Mouse (Mus musculus) midbrain, embryonic 14.5 days (tissue): Measurements from ENCODE around the gene Ezr. TPM values are rescaled to one million over a fixed set of nuclear protein-coding genes. Genes with fewer than 3 reads are reported as not detected.
A peak's percentile ranks its signal among the peaks of the same experiment; 100 is the strongest.

ENCODE experiments used
- ATAC-seq: fragments of 200-750 bp; cut with Nextera tagmentation; 2 replicates; pipeline ENCODE4 v1.8.0; 2017; ENCODE audit warnings: moderate number of reproducible peaks, moderate library complexity; ENCODE audit not compliant: low FRiP score, low TSS enrichment
- DNase-seq: peaks from one replicate; pipeline ENCODE4 v3.0.0-alpha.2; 2015
- H3K27ac ChIP-seq: fragments of 300-500 bp; sonication (generic); replicated peaks from 2 replicates; pipeline ENCODE4 v1.5.1; 2014; ENCODE audit warnings: mild to moderate bottlenecking, low read depth, low read length, moderate library complexity
- H3K27me3 ChIP-seq: fragments of 300-500 bp; sonication (generic); 2 replicates; pipeline ENCODE4 v1.6.1; 2014; ENCODE audit warnings: low read length, control low read depth, mixed read lengths; ENCODE audit not compliant: control insufficient read depth, insufficient read depth
- H3K36me3 ChIP-seq: fragments of 300-500 bp; sonication (generic); 2 replicates; pipeline ENCODE4 v1.6.1; 2014; ENCODE audit warnings: low read length, control low read depth; ENCODE audit not compliant: control insufficient read depth, insufficient read depth
- H3K4me1 ChIP-seq: fragments of 300-500 bp; sonication (generic); 2 replicates; pipeline ENCODE4 v1.6.1; 2014; ENCODE audit warnings: mild to moderate bottlenecking, antibody characterized with exemption, low read length, control low read depth; ENCODE audit not compliant: control insufficient read depth, insufficient read depth
- H3K4me2 ChIP-seq: fragments of 300-500 bp; sonication (generic); 2 replicates; pipeline ENCODE4 v1.6.1; 2014; ENCODE audit warnings: mild to moderate bottlenecking, low read length, moderate library complexity
- H3K4me3 ChIP-seq: fragments of 300-500 bp; sonication (generic); replicated peaks from 2 replicates; pipeline ENCODE4 v1.5.1; 2014; ENCODE audit warnings: low read depth, low read length
- H3K9ac ChIP-seq: fragments of 300-500 bp; sonication (generic); replicated peaks from 2 replicates; pipeline ENCODE4 v1.6.1; 2014; ENCODE audit warnings: mild to moderate bottlenecking, low read length, moderate library complexity
- H3K9me3 ChIP-seq: fragments of 300-500 bp; sonication (generic); 2 replicates; pipeline ENCODE4 v1.6.1; 2016; ENCODE audit warnings: low read length, control low read depth, mixed read lengths; ENCODE audit not compliant: control insufficient read depth
- WGBS: fragments of 180-500 bp; shearing (Covaris S2); extraction: QIAGEN DNeasy Blood & Tissue Kit; methylation state at CpG from one replicate; pipeline ENCODE4 v1.1.7; 2014; 5-methylcytosine and 5-hydroxymethylcytosine counted together
- polyA plus RNA-seq: library from polyadenylated mRNA; unstranded; fragments of >200 nt; fragmentation: Nextera tagmentation; extraction: Ambion mirVana; gene quantifications from 2 replicates; pipeline ENCODE4 v1.2.1, GENCODE M21; 2014

Gene Ezr
- polyA plus RNA-seq, 1 experiment from 2014 or later: 27.8 TPM

DNA sequence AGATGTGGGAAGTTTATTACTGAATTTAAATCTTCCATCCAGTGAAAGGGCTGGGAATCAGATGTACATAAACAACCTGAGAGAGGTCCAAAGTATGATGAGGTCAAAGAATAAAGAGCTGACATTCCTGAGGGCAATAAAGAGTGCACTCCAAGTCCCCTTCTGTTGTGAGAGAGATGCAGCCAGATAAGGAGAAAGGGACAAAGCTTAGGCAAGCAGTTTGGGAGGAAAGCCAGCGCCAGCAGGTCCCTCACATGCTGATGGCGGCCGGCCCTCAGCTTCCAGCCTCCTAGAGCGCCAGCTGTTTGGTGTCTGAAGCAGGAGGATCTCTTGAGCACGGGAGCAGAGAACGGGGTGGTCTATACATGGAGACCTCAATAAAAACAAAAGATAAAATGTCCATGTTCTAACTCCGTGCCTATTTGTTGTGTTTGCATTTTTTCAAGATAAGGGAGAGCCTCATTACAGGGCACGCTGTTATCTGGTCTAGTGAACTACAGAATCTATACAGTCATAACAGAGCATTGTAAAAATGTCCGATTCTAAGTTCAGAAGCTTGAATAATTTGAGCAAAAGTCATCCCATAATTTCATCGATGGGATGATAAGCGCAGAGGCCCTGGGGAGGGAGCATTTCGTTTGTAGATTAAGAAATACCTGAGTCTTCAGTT is 15.9 kb upstream of the Ezr start:
- Histone ChIP-seq H3K4me2 (no peak overlapping the region), H3K4me3 (no peak overlapping the region), H3K9me3 (0 out of 2 replicates have a peak, but pooled peaks cover 3% of the 10 kb centered on the region), H3K27ac (no peak overlapping the region), H3K9ac (no peak overlapping the region), H3K27me3 (no peaks in the 10 kb centered on the region), H3K36me3 (no peaks in the 10 kb centered on the region), H3K4me1 (0 out of 2 replicates have a peak, but pooled peaks cover 4% of the 10 kb centered on the region)
- ATAC-seq: no peak
- WGBS: 90% methylated on average over 12 of the region's 12 CpGs
- DNase-seq: no peak

DNA sequence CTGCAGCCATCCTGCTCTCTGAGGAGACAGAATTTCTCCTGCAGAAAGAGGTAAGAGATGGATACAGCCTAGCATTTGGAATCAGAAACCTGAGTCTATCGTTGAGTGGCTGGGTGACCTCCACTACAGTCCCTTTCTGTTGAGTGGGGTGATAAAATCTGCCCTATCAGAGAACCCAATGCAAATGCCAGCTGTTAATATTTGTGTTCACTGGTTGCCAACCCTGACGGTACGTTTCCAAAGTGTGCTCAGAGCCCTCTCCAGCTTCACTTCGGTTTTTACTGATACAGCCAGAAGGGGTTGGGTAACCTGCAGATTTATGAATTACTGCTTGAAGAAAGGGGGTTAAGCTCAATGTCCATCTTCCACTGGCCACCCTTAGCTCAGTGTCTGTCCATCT is 14.9 kb upstream of the Ezr start:
- Histone ChIP-seq H3K9me3 (0 out of 2 replicates have a peak, but pooled peaks cover 3% of the 10 kb centered on the region), H3K36me3 (no peaks in the 10 kb centered on the region), H3K27ac (no peak overlapping the region), H3K4me1 (0 out of 2 replicates have a peak, but pooled peaks cover 4% of the 10 kb centered on the region), H3K4me2 (no peak overlapping the region), H3K9ac (no peak overlapping the region), H3K4me3 (no peak overlapping the region), H3K27me3 (no peaks in the 10 kb centered on the region)
- DNase-seq (no peak), ATAC-seq (no peak)
- WGBS: 90% methylated on average over 4 of the region's 4 CpGs

DNA sequence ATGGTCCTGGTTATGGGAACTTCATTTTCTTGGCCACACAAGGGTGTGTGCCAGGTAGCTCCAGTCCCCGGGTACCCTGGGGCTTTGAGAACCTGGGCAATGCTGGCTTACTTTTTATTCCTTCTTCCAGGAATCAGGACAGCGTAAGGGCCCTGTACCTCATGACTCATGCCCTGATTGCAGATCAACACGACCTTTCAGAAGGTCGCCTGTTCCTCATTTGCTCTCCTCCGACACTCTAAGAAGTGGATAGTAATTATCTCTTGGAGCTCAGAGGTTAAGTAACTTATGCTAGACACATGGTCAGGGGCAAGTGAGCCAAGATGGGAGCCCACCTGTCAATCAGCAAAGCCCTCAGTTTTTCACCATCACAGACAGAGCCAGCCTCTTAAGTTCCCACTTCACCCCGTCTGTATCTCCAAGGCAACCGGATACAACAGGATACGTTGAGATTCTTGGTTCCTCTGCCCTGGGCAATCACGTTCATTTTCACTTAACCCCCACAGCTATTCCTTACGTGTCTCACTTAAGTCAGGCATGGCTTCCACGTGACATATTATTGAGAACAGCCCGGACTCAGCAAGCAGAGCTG is 11.7 kb upstream of the Ezr start:
- ATAC-seq (no peak), DNase-seq (no peak)
- Histone ChIP-seq H3K4me1 (0 out of 2 replicates have a peak, but pooled peaks cover 4% of the 10 kb centered on the region), H3K9ac (no peak overlapping the region), H3K27me3 (no peaks in the 10 kb centered on the region), H3K27ac (no peak overlapping the region), H3K4me2 (no peak overlapping the region), H3K9me3 (no peaks in the 10 kb centered on the region), H3K36me3 (no peaks in the 10 kb centered on the region), H3K4me3 (no peak overlapping the region)
- WGBS: 75% methylated on average over 12 of the region's 12 CpGs

DNA sequence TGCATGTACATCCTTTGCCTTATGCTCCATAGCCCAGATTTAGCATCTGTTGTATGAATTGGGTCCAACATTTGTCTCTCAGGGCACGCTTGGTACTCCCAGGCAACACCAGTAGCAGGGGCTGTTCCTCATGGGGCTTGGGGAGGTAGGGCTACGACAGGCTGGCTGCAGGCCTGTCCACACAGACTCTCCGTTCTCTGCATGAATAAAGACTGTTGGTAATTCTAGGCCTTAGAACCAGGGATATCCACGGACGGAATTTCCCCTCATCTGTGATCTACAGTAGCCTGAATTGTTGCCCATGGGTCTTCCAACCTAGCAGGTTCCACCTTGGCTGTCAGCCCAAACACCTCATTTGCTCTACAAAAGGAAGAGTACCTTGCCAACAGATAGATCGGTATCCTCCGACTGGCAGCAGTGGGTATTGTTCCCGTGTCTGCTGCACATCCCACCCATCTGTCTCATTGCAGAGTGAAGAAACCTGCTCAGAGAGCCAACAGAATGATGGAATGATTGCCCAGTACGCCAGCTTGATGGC is 7.1 kb upstream of the Ezr start:
- no peaks in the 10 kb centered on the region for H3K9me3 ChIP-seq
- no peaks in the 10 kb centered on the region for H3K27me3 ChIP-seq
- ATAC-seq: no peak
- H3K4me1 ChIP-seq: 0 out of 2 replicates have a peak, but pooled peaks cover 1% of the 10 kb centered on the region
- no peak overlapping the region for H3K9ac ChIP-seq
- 88% methylated on average over 9 of the region's 9 CpGs for WGBS
- DNase-seq: no peak
- H3K27ac ChIP-seq: no peak overlapping the region
- no peaks in the 10 kb centered on the region for H3K36me3 ChIP-seq
- no peak overlapping the region for H3K4me2 ChIP-seq
- no peak overlapping the region for H3K4me3 ChIP-seq

GRCm38 (mm10) chr17:6789103-6789502 is 6.5 kb upstream of the Ezr start:
- Histone ChIP-seq H3K4me3 (no peak overlapping the region), H3K27me3 (no peaks in the 10 kb centered on the region), H3K9ac (no peak overlapping the region), H3K9me3 (no peaks in the 10 kb centered on the region), H3K27ac (no peak overlapping the region), H3K36me3 (no peaks in the 10 kb centered on the region), H3K4me1 (no peaks in the 10 kb centered on the region), H3K4me2 (no peak overlapping the region)
- ATAC-seq: no peak
- DNase-seq: no peak

DNA sequence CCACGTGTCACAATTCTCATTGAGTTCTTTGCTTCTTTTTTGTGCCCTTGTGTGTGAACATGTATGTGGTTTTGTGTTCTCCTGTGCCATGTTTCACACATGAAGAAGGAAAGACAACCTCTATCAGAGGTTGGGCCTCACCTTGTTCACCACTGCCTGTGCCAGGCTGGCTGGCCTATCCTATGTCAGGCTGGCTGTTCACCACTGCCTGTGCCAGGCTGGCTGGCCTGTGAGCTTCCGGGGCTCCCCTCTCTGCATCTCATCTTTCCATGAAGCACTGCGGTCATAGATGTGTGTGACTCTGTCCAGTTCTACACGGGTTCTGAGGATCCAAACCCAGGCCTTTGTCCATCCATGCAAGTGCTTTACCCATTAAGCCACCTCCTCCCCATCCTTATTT is 4.7 kb upstream of the Ezr start:
- Histone ChIP-seq H3K9ac (no peak overlapping the region), H3K4me2 (no peak overlapping the region), H3K9me3 (no peaks in the 10 kb centered on the region), H3K27ac (no peak overlapping the region), H3K4me3 (no peak overlapping the region), H3K36me3 (no peaks in the 10 kb centered on the region), H3K4me1 (peaks cover 3% of the 10 kb centered on the region), H3K27me3 (peaks cover 14% of the 10 kb centered on the region)
- 88% methylated on average over 4 of the region's 4 CpGs for WGBS
- no peak for ATAC-seq
- DNase-seq: no peak

DNA sequence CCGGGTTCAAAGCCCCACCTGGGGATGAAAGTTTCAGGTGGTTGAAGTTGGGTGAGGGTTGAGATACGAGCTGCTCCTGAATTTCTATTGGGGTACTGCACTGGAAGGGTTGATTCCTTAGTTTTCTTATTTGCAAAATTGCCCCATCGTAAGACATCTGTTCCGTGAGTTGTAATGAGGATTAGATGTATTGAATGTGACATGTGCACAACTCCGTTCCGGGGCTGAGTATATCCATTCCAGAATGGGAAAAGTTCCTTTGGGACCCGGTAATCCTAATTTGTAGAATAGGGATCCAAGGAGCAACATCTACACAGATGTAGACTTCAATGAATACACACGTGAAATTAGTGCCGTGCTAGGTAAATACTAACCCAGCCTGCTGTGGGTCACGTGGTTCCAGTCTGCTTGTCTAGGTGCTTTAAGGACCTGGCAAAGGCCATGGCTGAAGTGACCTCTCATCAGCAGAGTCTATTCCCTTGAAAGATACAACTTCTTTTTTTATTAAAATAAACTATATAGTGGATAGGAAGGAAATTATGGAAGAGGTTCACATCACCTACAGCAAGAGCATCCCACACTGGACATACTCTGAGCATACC is 1.3 kb upstream of the Ezr start:
- H3K4me2 ChIP-seq: peak overlapping the region; percentile 99
- peak overlapping the region; percentile 61; the same call in 1 of the 2 replicates for H3K4me3 ChIP-seq
- H3K9ac ChIP-seq: no peak overlapping the region
- peaks cover 18% of the 10 kb centered on the region for H3K4me1 ChIP-seq
- ATAC-seq (no peak), DNase-seq (no peak)
- H3K36me3 ChIP-seq: no peaks in the 10 kb centered on the region
- no peak overlapping the region for H3K27ac ChIP-seq
- 25% methylated on average over 10 of the region's 10 CpGs for WGBS
- no peaks in the 10 kb centered on the region for H3K9me3 ChIP-seq
- peaks cover 42% of the 10 kb centered on the region for H3K27me3 ChIP-seq

GRCm38 (mm10) chr17:6783006-6783661 is 550 bp upstream of the Ezr start:
- H3K36me3 ChIP-seq: no peaks in the 10 kb centered on the region
- peak; percentile 73 for DNase-seq
- peak overlapping the region; percentile 57 for H3K9ac ChIP-seq
- H3K27ac ChIP-seq: no peak overlapping the region
- no peaks in the 10 kb centered on the region for H3K9me3 ChIP-seq
- peak overlapping the region; percentile 99 for H3K4me2 ChIP-seq
- H3K27me3 ChIP-seq: peaks cover 42% of the 10 kb centered on the region
- under 1% methylated on average over 48 of the region's 58 CpGs for WGBS
- H3K4me3 ChIP-seq: peak overlapping the region; percentile 61
- peak; percentile 75 for ATAC-seq
- H3K4me1 ChIP-seq: peaks cover 24% of the 10 kb centered on the region
